Mouse (Mus musculus): Measurements from ENCODE around the gene Amn.

Amn gene

GRCm38 (mm10) chr12:111267673-111268325, 3.1 kb upstream of the Amn start:
- no peak for DNase-seq (ENCODE audit: low spot score in 2 of 2)

- DNase-seq (ENCODE audit: low spot score in 2 of 2), result no peak
Observed at GRCm38 (mm10) chr12:111271406-111271805, 511 bp downstream of the Amn start.

GRCm38 (mm10) chr12:111271966-111272365, 1.1 kb downstream of the Amn start:
- DNase-seq (ENCODE audit: low spot score in 2 of 2), result no peak

GRCm38 (mm10) chr12:111272420-111272819, 1.5 kb downstream of the Amn start:
- peak; percentile 77 to 89 for DNase-seq (ENCODE audit: low spot score in 2 of 2)

- DNase-seq (ENCODE audit: low spot score in 2 of 2), result no peak
Observed at GRCm38 (mm10) chr12:111274006-111274405, 3.1 kb downstream of the Amn start.

GRCm38 (mm10) chr12:111274447-111275149, 3.7 kb downstream of the Amn start:
- no peak for DNase-seq (ENCODE audit: low spot score in 2 of 2)

- DNase-seq (ENCODE audit: low spot score in 2 of 2), result no peak
Observed at GRCm38 (mm10) chr12:111275150-111275841, 4.4 kb downstream of the Amn start.

- DNase-seq (ENCODE audit: low spot score in 2 of 2), result no peak
Observed at GRCm38 (mm10) chr12:111276371-111276770, 5.5 kb downstream of the Amn start.

GRCm38 (mm10) chr12:111283573-111283972, 12.7 kb downstream of the Amn start:
- no peak for DNase-seq (ENCODE audit: low spot score in 2 of 2)

GRCm38 (mm10) chr12:111284532-111284931, 13.6 kb downstream of the Amn start:
- no peak for DNase-seq (ENCODE audit: low spot score in 2 of 2)

GRCm38 (mm10) chr12:111293025-111293424, 22.1 kb downstream of the Amn start:
- no peak for DNase-seq (ENCODE audit: low spot score in 2 of 2)

- no peak for DNase-seq (ENCODE audit: low spot score in 2 of 2)
Observed at GRCm38 (mm10) chr12:111301322-111302017, 30.6 kb downstream of the Amn start.

- no peak for DNase-seq (ENCODE audit: low spot score in 2 of 2)
Observed at GRCm38 (mm10) chr12:111302018-111302345, 31.1 kb downstream of the Amn start.

GRCm38 (mm10) chr12:111303702-111304337, 32.9 kb downstream of the Amn start:
- no peak for DNase-seq (ENCODE audit: low spot score in 2 of 2)

- no peak for DNase-seq (ENCODE audit: low spot score in 2 of 2)
Observed at GRCm38 (mm10) chr12:111306821-111307220, 35.9 kb downstream of the Amn start.

GRCm38 (mm10) chr12:111309256-111309655, 38.4 kb downstream of the Amn start:
- DNase-seq (ENCODE audit: low spot score in 2 of 2), result no peak

GRCm38 (mm10) chr12:111309931-111310330, 39.0 kb downstream of the Amn start:
- DNase-seq (ENCODE audit: low spot score in 2 of 2), result no peak

GRCm38 (mm10) chr12:111311775-111312174, 40.9 kb downstream of the Amn start:
- no peak for DNase-seq (ENCODE audit: low spot score in 2 of 2)

GRCm38 (mm10) chr12:111314273-111314672, 43.4 kb downstream of the Amn start:
- DNase-seq (ENCODE audit: low spot score in 2 of 2), result no peak

- no peak for DNase-seq (ENCODE audit: low spot score in 2 of 2)
Observed at GRCm38 (mm10) chr12:111317694-111318093, 46.8 kb downstream of the Amn start.

GRCm38 (mm10) chr12:111320549-111320948, 49.7 kb downstream of the Amn start:
- DNase-seq (ENCODE audit: low spot score in 2 of 2), result no peak

GRCm38 (mm10) chr12:111321832-111322231, 50.9 kb downstream of the Amn start:
- DNase-seq (ENCODE audit: low spot score in 2 of 2), result no peak
